Mouse (Mus musculus) forelimb bud, embryonic 11.5 days (tissue): ENCODE measurements around the gene Maml3.
A peak's percentile ranks its signal among the peaks of the same experiment; 100 is the strongest.

Source experiments
- DNase-seq: peaks from one replicate; pipeline ENCODE4 v3.0.0-alpha.2; 2012; ENCODE audit warnings: low read depth, low spot score

Gene Maml3

DNA sequence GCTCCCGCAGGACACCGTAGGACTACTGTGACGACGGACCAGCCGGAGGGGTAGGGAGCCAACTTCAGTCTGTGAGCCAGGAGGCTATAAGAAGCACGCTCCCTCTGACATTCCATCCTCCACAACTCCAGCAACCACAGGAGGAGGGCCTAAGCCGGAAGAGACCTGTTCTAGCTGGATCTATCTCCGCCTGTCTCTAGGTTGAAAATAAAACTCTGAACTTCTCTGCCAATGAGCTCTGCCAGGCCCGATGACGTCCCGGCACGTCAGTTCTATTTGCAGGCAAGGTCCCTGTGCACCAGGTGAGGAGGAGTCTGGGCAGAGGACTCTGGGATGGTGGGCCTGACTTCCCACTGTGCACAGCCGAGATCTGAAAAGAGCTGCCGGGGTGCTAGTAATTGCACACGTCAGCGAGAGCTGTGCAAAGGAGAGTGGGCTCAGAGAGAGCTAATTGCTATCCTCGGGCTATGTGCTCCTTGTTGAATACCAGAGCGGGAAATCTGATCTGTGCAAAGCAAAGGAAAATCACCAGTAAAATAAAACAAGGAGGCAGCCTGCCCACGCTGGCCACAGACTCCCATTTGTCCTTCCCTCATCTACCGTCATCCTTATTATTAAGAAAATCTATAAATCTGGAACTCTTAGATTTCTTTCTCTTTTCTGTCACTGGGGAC lies 58.7 kb downstream of the Maml3 start:
- DNase-seq, result peak; percentile 88

DNA sequence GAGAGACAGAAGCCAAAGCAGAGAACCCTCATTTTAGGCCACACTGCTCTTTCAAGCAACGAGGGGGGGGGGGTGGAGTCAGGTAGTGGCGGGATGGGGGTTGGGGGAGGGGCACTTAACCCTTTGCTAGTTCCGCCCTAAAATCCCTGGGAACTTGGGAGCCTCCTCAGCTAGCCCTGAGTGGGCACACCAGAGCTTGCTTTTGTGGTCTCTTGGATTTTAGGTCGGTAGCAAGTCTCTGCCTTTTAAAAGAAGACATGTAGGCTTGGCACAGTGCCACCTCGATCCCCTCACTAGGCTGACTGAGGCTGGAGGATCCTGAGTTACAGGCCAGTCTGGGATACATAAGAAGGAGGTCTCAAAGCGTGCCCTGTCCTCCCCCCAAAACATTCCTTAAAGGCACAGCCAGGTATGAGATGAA lies 59.6 kb downstream of the Maml3 start:
- DNase-seq, result peak; percentile 33

DNA sequence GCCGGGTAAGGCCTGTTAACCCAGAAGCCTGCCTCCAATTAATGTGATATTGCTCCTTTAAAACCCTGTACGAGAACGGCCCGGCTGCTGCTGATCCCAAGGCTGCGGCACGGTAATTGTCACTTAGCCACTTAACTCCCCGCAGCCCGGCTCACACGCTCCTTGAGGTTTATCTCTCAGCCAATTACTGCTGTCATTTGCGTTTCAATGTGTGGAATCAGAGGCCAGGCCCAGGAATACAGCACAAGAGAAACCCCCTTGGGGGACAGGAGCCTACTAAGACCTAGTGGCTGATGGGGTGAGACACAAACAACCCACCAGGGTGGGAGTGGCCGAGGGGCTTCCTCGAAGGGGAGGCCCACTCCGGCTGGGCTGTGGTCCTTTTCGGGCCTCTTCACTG lies 60.2 kb downstream of the Maml3 start:
- peak; percentile 53 for DNase-seq

DNA sequence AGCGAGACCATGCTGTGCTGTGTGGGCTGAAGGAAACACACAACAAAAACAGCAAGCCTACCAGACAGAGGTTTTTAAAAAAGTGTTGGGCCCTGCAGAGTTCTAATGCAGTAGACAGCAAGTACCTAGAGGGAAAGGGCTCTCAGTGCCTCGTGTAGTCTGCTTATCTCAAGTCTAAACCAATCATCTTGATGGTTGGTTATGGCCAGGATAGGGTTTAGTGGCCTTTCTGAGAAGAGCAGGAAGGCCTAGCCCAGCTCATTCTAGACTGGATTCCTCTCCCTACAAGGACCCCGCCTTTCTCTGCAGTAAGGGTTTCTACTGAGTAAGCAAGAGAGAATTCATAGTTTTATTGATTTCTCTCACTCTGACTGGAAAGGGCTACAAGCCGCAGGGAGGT lies 61.0 kb downstream of the Maml3 start:
- DNase-seq, result no peak

DNA sequence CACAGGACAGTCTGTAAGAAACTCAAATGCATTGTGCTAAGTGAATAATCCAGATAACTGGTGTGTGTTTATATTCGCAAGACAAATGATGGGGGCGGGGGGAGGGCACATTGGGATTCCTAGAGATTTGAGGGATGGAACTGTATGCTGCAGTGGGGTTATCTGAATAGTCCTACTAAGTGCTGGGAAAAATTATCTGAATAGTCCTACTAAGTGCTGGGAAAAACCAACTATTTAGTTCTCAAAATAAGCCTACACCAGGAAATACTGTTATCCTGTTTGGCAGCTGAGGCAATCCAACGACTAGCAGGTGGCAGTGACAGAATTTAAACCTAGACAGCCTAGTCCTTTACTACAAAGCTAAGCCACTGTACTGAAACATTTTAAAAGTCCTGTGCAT lies 62.2 kb downstream of the Maml3 start:
- DNase-seq, result no peak

DNA sequence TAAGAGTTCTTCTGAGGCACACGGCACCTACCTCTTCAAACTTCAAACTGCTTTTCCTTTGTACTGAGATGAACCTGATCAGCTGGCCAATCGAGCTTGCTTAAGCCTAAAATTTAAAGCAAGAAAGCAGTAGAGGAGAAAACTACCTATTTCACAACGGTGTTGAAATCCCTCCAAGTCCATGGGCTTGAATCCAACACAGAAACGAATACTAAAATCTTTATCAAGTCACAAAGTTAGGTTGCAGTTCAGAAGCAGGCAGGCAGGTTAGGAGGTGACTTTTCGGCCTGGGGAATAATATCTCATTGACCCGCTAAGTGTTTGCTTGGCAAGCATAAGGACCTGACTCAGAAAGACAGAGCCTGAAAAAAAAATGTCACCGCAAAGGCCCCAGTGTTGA lies 64.9 kb downstream of the Maml3 start:
- no peak for DNase-seq

DNA sequence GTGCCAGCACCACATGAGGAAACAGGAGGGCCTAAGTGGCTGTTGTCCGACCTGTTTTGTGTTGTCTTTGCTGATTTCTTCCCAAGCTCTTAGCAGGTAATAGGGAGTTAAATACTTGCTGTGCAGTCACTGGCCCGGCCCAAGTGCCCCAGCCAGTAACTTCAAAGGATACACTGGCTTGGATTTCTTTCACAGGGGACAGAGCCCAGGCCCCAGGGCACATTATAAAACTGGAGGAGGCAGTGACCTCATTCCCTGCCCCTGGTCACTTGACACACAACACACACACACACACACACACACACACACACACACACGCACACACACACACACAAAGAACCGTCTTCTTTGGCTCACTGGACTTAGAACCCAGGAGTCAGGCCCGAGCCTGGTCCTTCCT lies 67.6 kb downstream of the Maml3 start:
- no peak for DNase-seq

DNA sequence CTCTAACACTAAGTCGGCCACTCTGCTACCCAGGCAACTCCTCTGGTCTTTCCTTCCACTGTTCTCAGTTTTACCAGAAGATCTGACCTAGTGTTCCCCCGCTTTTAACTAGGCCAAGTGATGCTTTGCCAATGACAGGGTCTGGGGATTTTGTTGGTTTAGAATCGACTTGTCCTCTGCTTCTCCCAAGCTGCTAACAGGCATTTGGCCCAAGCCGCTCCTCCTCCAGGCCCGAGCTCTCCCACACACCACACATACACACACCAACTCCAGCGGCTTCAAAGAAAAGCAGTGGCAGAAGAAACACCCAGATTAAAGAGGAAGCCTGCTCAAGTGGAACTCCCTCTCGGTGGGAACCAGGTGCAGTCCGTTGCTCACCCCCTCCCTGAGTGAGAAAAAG lies 69.5 kb downstream of the Maml3 start:
- DNase-seq, result no peak

DNA sequence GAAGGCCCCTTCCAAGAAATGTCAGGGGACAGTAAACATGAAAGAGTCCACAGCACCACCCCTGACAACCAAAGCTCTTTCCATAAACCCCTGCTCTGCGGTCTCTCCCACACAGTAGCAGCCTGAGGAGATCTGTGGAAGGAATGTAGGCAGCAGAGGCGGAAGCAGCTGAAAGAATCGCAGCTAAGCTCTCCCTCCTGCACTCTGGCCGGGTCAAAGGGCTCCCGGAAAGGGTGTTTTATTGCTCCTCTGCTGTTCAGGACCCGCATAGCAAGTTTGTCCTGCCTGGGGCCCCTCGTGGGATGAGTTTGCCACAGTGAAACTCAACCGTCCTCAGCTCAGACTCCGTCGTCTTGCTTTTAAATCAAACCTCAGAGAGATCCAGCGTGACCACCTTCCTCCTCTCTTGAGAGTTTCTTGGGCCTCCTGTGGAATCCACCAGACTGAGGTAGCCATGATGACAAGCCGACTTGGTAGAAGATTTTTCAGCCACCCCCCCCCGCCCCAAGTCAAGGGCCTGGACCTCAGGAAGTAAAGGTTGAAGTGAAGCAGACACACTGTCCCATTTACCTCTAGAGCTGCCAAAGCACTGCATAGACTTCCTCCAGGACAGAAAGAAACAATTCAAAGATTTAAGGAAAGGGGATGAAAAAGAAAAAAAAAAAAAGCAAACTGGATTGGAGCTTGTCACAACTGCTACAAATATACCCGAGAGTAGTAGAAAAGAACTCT lies 70.9 kb downstream of the Maml3 start:
- peak; percentile 35 for DNase-seq

DNA sequence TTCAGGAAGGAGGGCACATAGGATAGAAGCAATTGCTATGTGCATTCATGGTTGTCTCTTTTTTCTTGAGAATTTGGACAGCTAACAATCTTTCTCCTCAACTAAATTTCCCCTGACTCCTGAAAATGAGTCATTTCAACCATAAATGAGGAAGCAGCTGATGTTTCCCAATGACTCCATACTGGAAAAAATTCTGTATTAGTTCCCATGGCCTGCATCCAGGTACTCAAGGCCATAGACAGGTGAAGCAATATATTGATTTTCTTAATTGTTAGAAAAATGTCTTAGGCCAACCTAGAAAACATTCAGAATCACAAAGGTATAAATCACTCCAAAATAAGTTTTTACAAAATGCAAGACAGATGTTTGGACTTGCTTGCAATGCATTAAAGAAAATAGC lies 73.5 kb downstream of the Maml3 start:
- no peak for DNase-seq

DNA sequence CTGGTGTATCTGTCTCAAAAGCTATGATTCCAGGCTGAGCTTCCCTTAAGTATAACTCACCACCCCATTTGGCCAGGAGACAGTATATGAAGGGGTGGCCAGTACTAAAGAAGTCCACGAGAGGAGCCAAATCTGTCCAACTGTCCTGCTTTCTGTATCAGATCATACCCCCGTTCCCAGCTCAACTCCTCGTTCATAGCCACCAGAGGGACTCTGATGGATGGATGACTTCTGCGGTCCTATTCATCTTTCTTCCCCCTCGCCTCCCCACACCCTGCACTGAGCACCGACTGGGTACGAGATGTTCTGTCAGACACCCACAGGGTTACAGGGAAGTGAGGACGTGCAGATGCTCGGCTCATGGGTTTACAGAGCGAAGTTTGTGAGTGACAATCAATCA lies 74.8 kb downstream of the Maml3 start:
- DNase-seq, result no peak

DNA sequence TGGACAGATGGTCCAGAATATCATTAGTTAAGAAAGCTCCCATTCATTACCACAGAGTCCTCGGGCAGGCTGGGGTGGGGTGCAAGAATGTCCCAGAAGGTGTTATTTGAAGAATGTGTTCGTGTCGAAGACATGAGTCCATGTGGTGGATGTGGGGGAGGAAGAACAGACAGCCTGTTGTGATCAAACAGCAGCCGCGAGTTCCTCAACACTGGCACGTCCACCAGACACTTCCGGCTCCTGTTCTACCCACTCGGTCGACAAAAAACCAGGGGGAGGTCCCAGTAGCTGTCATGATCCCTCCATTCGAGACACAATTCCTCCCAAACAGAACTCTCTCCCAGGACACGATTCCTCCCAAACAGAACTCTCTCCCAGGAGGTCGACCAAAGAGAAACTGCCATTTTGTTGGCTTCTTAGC lies 75.2 kb downstream of the Maml3 start:
- DNase-seq, result peak; percentile 46

DNA sequence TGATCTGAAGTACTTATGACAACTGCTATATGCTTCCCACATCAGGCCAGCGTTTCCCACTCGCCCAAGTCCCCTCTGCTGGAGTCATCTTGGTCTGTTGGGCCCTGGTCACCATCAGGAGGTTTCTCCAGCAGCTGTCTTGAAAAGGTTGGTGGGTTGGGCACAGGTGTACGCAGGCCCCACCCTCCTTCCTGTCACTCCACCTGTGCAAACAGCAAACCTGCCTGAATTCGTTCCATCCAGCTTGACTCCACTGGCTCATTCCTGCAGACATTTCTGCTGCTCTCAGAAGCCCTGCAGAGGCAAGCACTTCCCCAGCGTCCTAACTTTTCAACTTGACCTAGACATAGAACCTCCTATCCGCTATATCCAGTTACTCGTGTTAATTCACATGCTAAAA lies 76.9 kb downstream of the Maml3 start:
- DNase-seq, result no peak

DNA sequence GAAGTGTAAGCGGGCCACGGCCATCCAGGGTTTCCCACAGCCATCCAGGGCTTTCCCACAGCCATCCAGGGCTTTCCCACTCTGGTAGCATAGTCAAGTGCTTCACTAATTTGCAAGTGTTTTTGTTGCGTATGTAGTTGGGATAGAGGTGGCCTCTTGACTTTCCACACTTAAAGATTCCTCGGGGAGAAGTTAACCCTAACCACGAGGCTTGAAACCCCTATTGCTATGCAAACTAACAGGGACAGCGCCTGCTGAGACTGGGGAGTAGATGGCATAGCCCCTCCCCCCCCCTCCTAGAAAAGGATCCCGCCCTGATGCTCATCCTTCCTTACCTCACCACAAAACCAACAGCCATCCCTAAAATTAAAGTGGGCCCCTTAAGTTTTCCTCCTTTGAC lies 82.4 kb downstream of the Maml3 start:
- no peak for DNase-seq

DNA sequence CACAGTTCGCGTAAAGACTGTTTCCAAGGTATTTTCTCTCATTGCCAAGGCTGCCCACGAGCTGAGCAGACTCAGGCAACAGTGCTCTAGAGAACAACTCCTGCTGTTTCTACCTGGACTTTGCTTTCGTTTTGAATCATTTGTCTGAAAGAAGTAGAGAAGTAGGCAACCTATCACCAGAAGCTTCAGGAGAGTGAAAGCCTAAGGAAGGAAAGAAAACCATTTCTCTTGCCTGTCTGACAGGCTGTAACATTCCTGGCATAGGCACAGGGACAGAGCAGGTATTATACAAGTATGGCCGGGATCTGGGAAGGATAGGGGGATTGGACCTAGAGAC lies 86.8 kb downstream of the Maml3 start:
- DNase-seq, result no peak

DNA sequence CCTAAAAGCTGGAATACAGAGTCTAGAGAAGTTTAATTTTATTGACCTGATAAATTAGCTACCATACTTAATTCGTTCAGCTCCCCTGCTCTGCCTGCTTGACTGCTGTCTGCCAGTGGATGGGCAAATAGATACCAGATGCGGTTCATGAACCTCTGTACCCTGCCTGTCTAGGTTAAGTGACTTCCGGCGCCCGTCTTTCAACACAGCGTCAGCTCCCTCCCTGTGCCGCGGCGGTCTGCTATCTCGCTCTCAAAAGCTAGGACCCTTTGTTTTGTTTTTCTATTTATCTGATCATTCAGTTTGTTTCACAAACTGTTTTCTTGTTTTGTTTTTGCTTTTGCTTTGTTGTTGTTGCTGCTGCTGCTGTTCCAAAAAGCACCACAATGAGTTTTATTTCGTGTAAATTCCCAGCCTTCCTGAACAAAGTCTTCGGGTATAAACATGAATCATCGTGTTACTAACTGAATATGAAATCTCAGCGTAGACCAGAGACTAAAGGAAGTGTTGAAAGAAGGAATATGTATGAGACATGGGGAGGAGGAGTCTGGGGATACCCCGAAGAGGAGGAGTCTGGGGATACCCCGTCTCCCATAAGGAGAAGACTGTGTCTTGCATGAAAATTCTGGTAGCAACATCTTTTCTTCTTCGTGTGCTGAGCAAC lies 87.3 kb downstream of the Maml3 start:
- DNase-seq, result no peak

DNA sequence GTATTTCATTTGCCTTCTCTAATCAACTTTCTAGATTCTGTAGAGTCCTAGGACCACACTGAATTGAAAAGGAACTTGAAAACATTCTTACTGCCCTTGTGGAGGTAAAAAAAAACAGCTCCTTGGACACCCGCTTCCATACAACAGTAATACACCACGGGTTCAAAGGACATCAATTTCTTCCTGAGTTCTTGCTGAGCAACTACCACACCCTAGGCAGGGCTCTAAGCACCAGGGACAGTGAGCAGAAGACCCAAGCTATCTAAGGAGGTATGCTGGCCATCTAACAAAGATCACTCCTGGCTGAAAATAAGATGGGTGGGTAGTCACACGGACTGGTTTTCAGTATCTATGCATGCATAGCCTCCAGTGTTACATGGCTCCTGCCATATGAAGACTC lies 88.7 kb downstream of the Maml3 start:
- DNase-seq, result no peak

DNA sequence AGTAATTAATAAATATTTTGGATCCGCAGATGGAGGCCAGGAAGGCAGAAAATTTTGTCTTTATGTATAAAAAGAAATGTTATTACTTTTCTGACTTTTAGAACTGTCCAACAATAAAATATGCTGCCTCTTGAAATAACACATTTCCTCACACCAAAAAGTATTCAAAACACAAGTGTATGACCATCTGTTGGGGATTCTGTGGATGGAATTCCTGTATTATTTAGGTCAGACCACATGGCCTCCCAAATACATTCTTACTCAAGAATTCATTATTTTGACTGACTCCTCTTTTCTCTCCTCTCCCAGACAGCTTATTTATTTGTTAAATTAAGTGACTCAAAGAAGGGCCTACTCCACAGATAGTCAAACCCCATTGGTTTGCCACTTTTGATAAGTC lies 89.3 kb downstream of the Maml3 start:
- DNase-seq, result no peak

DNA sequence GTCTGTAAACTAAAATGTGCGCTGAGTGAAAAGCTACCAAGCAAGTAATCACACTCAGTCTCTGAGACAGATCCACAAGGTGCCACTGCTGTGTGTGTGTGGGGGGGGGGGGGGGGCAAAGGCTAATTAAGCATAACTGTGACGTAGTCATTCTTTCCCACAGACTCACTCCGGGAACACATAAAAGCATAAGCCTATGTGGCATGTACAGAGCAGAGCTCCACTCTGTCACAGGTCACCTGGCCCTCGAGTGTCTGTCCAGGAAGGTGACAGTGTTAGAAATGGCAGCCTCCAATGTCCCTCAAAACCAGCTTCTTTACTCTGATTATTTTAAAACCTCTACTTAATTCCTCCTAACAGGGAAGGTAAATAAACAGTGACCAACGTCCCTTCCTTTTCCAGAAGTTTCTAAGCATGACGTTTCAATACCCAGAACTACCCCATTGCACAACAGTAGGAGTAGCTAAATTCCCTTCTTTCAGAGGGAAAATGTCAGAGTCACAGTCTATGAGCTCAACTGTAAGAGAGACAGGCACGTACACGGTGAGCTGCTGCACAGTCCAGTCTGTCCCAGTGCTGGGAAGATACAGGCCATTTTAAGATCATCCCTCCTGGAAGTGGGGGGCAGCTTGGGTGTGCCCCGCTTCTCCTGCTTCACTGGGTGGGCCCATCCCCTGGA lies 93.7 kb downstream of the Maml3 start:
- no peak for DNase-seq

DNA sequence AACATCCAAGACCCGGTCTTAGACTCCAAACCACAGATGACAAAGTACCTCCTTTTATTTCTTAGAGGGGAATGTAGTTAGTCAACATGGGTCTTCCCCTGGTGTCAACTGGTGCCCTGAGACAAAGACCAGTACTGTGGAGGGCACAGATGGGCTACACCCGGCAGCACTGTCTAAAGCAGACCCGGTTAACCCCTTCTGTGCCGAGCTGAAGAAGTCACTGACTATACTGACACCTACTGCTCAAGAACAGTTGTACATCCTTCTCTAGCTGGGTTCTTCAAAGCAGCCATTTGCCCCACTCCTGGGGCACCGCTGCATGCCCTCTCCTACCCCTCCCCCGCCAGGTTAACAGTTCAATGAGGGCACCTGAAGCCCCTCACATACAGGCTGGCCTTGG lies 95.6 kb downstream of the Maml3 start:
- DNase-seq, result no peak

DNA sequence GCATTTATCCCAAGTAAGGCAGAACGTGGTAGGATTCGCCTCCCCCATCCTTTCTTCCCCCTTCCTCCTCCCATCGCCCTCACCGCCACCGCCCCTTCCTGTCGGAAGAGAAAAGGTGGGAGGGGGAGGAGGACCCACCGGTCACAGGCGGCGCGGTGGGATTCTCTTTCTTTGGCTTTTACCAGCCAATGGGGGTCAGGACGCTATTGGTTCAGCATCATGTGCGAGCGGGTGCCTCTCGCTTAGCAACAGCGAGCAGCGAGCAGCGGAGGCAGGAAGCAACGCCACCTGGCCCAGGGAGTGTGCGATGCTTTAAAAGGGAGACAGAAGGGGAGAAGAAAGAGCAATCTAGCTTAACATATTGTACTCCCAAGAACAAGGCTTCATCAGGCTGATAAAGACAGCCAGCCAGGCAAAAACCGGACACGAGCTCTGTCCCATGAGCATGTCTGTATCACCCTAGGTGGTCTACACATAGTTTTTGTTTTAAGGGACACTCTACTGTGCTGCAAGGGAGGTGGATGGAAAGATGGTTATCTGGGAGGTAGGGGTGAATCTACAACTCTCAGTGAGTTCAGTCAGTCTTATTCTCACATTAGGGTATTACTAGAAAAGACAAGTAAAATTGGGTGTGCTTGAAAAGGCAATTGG lies 97.1 kb downstream of the Maml3 start:
- DNase-seq, result peak; percentile 86

DNA sequence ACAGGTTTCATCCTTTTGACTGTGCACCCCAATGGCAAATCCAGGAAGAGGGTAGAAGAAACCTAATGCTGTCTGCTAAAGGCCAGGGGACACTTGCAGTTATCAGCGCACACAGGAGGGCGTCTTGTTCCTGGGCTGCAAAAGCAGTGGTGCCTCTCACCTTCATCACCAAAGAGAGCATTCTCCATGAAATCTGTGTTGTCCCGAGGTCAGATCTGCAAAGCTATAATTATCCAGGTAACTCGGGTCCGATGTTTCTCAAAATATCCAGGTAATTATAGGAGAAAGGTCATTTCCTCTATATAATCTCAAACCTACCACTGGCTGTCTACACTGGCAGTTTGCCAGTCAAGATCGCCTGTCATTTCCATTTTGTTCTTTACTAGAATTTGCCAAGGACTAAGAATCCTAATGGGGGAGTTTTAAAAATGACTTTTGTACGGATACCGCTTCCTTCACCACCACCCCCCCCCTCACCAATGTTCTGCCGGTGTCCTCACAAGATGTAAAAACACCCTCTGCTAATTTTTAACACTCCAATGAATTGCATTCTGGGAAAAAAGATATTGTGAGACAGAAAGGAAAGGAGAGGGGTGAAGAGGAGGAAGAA lies 98.0 kb downstream of the Maml3 start:
- DNase-seq, result no peak
